26 mouse cellular contexts compared by ENCODE assay signal in the genomic region with DNA sequence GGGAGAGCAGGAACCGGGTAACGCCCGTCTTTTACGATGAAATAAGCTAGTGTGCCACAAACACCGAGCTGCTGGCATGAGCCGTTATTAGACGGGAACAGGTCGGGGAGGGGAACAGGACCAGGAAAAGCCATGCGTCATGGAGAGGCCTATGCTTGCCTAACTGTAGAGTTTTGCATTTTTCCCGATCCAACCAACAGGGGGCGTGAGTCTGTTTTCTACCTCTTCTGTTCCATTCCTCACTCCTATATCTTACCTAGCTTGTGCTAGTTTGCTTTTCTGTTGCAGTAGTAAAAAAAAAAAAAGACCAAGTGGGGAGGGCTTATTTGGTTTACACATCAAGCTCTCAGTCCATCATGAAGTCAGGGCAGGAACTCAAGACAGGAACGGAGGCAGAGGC.
A peak's percentile ranks its signal among the peaks of the same experiment; 100 is the strongest.
DNase-seq lines count a peak whose midpoint lies in the region; ATAC-seq and TF ChIP-seq lines count a peak whose summit lies in the region.
"Had no signal": no experiment of that assay in that cellular context is flagged by ENCODE, and none has a peak within 500 bp of the region (broad histone marks: within the 10 kb centered on the region; RNA-seq: fewer than 3 reads in every experiment).

No protein-coding gene starts in this region.

- DNase-seq in kidney, postnatal 0 days (ENCODE audit: low spot score) = no peak
- peak; percentile 12 for DNase-seq in A20 (ENCODE audit: low read depth, low spot score)
- peak; percentile 49 for DNase-seq in R1 (ENCODE audit: low read depth, low spot score)
- no peak for DNase-seq in hindbrain, embryonic 11.5 days (ENCODE audit: low spot score)
- DNase-seq in B cell, adult 2 months = no peak
- DNase-seq: adrenal gland, postnatal 10 days; adrenal gland, postnatal 36 days; cerebellum, adult 18-20 months; cerebellum, adult 9-10 months; gastrocnemius, postnatal 10 days; gastrocnemius, postnatal 36 days; heart, adult 2 months; heart, postnatal 14 days; kidney, adult 11 months had no signal

- WGBS in kidney, postnatal 0 days = 96% methylated on average over 12 of the region's 12 CpGs
- 93% methylated on average over 12 of the region's 12 CpGs for WGBS in kidney, embryonic 15.5 days
- WGBS in hindbrain, embryonic 11.5 days = 95% methylated on average over 12 of the region's 12 CpGs

- no peak overlapping the region for H3K4me3 ChIP-seq in kidney, postnatal 0 days (replicated peaks; ENCODE audit: low read depth, low read length)
- H3K4me3 ChIP-seq in kidney, embryonic 15.5 days (replicated peaks) = no peak overlapping the region
- no peak overlapping the region for H3K4me3 ChIP-seq in E14TG2a.4 (replicated peaks; ENCODE audit: low read length)
- H3K4me3 ChIP-seq in hindbrain, embryonic 11.5 days (ENCODE audit: low read depth, low read length) = no peak overlapping the region
- H3K4me3 ChIP-seq: forebrain, embryonic 10.5 days; forebrain, embryonic 13.5 days; heart, adult 2 months; heart, embryonic 10.5 days; heart, embryonic 13.5 days; hindbrain, embryonic 13.5 days had no signal

- no peak overlapping the region for H3K9ac ChIP-seq in kidney, postnatal 0 days (ENCODE audit: low read depth, low read length)
- no peak overlapping the region for H3K9ac ChIP-seq in kidney, embryonic 15.5 days
- H3K9ac ChIP-seq in hindbrain, embryonic 11.5 days (ENCODE audit: low read depth, low read length) = no peak overlapping the region
- H3K9ac ChIP-seq: forebrain, embryonic 13.5 days; heart, embryonic 13.5 days; hindbrain, embryonic 13.5 days had no signal

- no peaks in the 10 kb centered on the region for H3K36me3 ChIP-seq in kidney, postnatal 0 days (ENCODE audit: insufficient read depth, low read length)
- 0 out of 2 replicates have a peak, but pooled peaks cover 9% of the 10 kb centered on the region for H3K36me3 ChIP-seq in kidney, embryonic 15.5 days
- no peaks in the 10 kb centered on the region for H3K36me3 ChIP-seq in E14TG2a.4 (ENCODE audit: insufficient read depth, low read length)
- H3K36me3 ChIP-seq in hindbrain, embryonic 11.5 days (ENCODE audit: control insufficient read depth, insufficient read depth, low read length) = no peaks in the 10 kb centered on the region
- H3K36me3 ChIP-seq: forebrain, embryonic 10.5 days; G1E; hindbrain, embryonic 13.5 days had no signal

- peaks cover 14% of the 10 kb centered on the region for H3K4me1 ChIP-seq in kidney, postnatal 0 days (replicated peaks; ENCODE audit: insufficient read depth, low read length)
- peaks cover 28% of the 10 kb centered on the region for H3K4me1 ChIP-seq in kidney, embryonic 15.5 days
- peaks cover 42% of the 10 kb centered on the region for H3K4me1 ChIP-seq in E14TG2a.4 (replicated peaks; ENCODE audit: low read depth, low read length)
- H3K4me1 ChIP-seq in hindbrain, embryonic 11.5 days (replicated peaks; ENCODE audit: control insufficient read depth, insufficient read depth, low read length) = no peaks in the 10 kb centered on the region

- no peak for ATAC-seq in kidney, postnatal 0 days (replicated peaks; ENCODE audit: low FRiP score, low read depth)
- no peak for ATAC-seq in kidney, embryonic 15.5 days (replicated peaks; ENCODE audit: low FRiP score)
- ATAC-seq in hindbrain, embryonic 11.5 days (ENCODE audit: low FRiP score) = no peak
- ATAC-seq: activated CD4-positive, CD25-positive, alpha-beta regulatory T cell, adult 4 months; forebrain, embryonic 13.5 days; forebrain, embryonic 16.5 days; hindbrain, embryonic 16.5 days; Patski had no signal

- H3K27me3 ChIP-seq in kidney, postnatal 0 days (ENCODE audit: insufficient read depth, low read length) = no peaks in the 10 kb centered on the region
- H3K27me3 ChIP-seq in kidney, embryonic 15.5 days = no peaks in the 10 kb centered on the region
- H3K27me3 ChIP-seq in E14TG2a.4 (ENCODE audit: insufficient read depth, low read length) = no peaks in the 10 kb centered on the region
- no peaks in the 10 kb centered on the region for H3K27me3 ChIP-seq in hindbrain, embryonic 11.5 days (ENCODE audit: control insufficient read depth, insufficient read depth, low read length)
- H3K27me3 ChIP-seq: forebrain, embryonic 13.5 days; heart, embryonic 13.5 days; hindbrain, embryonic 13.5 days had no signal

- TF ChIP-seq CTCF in kidney, postnatal 0 days (IDR thresholded peaks at IDR 0.05; ENCODE audit: low read depth) = 0 out of 2 replicates have a peak, but pooled peaks have one; percentile 11
- TF ChIP-seq CTCF in E14TG2a.4 (conservative IDR thresholded peaks at IDR 0.05; ENCODE audit: low read length) = 0 out of 2 replicates have a peak, but pooled peaks have one; percentile 31

- H3K27ac ChIP-seq in kidney, postnatal 0 days = no peak overlapping the region
- H3K27ac ChIP-seq in kidney, embryonic 15.5 days = no peak overlapping the region
- H3K27ac ChIP-seq in hindbrain, embryonic 11.5 days (ENCODE audit: low read depth, low read length) = no peak overlapping the region
- H3K27ac ChIP-seq: forebrain, embryonic 10.5 days; forebrain, embryonic 13.5 days; heart, adult 2 months; heart, embryonic 10.5 days; heart, embryonic 13.5 days; hindbrain, embryonic 13.5 days had no signal

- 0 out of 2 replicates have a peak, but pooled peaks cover 5% of the 10 kb centered on the region for H3K9me3 ChIP-seq in kidney, postnatal 0 days (replicated peaks; ENCODE audit: low read length)
- peaks cover 9% of the 10 kb centered on the region; the same call in 1 of the 2 replicates for H3K9me3 ChIP-seq in kidney, embryonic 15.5 days (replicated peaks)
- peaks cover 34% of the 10 kb centered on the region for H3K9me3 ChIP-seq in E14TG2a.4 (ENCODE audit: low read length)
- H3K9me3 ChIP-seq in hindbrain, embryonic 11.5 days (ENCODE audit: control insufficient read depth, low read length) = no peaks in the 10 kb centered on the region
- H3K9me3 ChIP-seq: G1E had no signal

- H3K4me2 ChIP-seq in kidney, postnatal 0 days (ENCODE audit: low read length) = no peak overlapping the region
- no peak overlapping the region for H3K4me2 ChIP-seq in kidney, embryonic 15.5 days
- no peak overlapping the region for H3K4me2 ChIP-seq in hindbrain, embryonic 11.5 days (replicated peaks; ENCODE audit: low read depth, low read length)
- H3K4me2 ChIP-seq: forebrain, embryonic 13.5 days; heart, embryonic 13.5 days; hindbrain, embryonic 13.5 days had no signal

Comparison
In these comparisons a context has a peak if more than half of its experiments do, and no peak if none do; other contexts are left out.
1. DNase-seq: peak in A20 (single experiment) and R1 (single experiment); none in kidney, postnatal 0 days (single experiment), hindbrain, embryonic 11.5 days (single experiment) and B cell, adult 2 months (0 of 2).